Mouse (Mus musculus) liver, postnatal 0 days (tissue): Measurements from ENCODE around the gene Slc25a18. TPM values are rescaled to one million over a fixed set of nuclear protein-coding genes. Genes with fewer than 3 reads are reported as not detected.

Source experiments
- ATAC-seq: fragments of 200-750 bp; cut with Nextera tagmentation; 2 replicates; pipeline ENCODE4 v1.8.0; 2017; ENCODE audit warnings: mild to moderate bottlenecking, moderate library complexity
- DNase-seq: peaks from one replicate; pipeline ENCODE4 v3.0.0-alpha.2; 2016
- H3K27ac ChIP-seq: fragments of 300-500 bp; sonication (generic); 2 replicates; pipeline ENCODE4 v1.5.1; 2014; ENCODE audit warnings: antibody characterized with exemption, moderate library complexity, mild to moderate bottlenecking, low read depth
- H3K27me3 ChIP-seq: fragments of 300-500 bp; sonication (generic); 2 replicates; pipeline ENCODE4 v1.6.1; 2014; ENCODE audit warnings: low read length, control low read depth, mixed read lengths; ENCODE audit not compliant: insufficient read depth
- H3K36me3 ChIP-seq: fragments of 300-500 bp; sonication (generic); replicated peaks from 2 replicates; pipeline ENCODE4 v1.6.1; 2014; ENCODE audit warnings: mild to moderate bottlenecking, control low read depth, low read length, moderate library complexity, mixed read lengths; ENCODE audit not compliant: insufficient read depth
- H3K4me1 ChIP-seq: fragments of 300-500 bp; sonication (generic); 2 replicates; pipeline ENCODE4 v1.6.1; 2014; ENCODE audit warnings: antibody characterized with exemption, mild to moderate bottlenecking, control low read depth; ENCODE audit not compliant: insufficient read depth
- H3K4me2 ChIP-seq: fragments of 300-500 bp; sonication (generic); 2 replicates; pipeline ENCODE4 v1.6.1; 2014; ENCODE audit warnings: low read depth, mild to moderate bottlenecking, low read length, moderate library complexity, mixed read lengths
- H3K4me3 ChIP-seq: fragments of 300-500 bp; sonication (generic); 2 replicates; pipeline ENCODE4 v1.5.1; 2014; ENCODE audit warnings: low read depth, low read length
- H3K9ac ChIP-seq: fragments of 300-500 bp; sonication (generic); replicated peaks from 2 replicates; pipeline ENCODE4 v1.6.1; 2014; ENCODE audit warnings: mild to moderate bottlenecking, moderate library complexity
- H3K9me3 ChIP-seq: fragments of 300-500 bp; sonication (generic); 2 replicates; pipeline ENCODE4 v1.6.1; 2016; ENCODE audit warnings: mild to moderate bottlenecking, control low read depth, low read length, mixed read lengths
- CTCF ChIP-seq: sonication (generic); IDR thresholded peaks from 2 replicates; pipeline ENCODE4 v1.5.1; 2016; ENCODE audit warnings: antibody characterized with exemption, low read depth
- EP300 ChIP-seq: IDR thresholded peaks from 2 replicates; pipeline ENCODE4 v1.6.1; 2016; ENCODE audit warnings: antibody characterized with exemption, low read depth, mild to moderate bottlenecking
- WGBS: fragments of 180-500 bp; shearing (Covaris S2); extraction: QIAGEN DNeasy Blood & Tissue Kit; methylation state at CpG from one replicate; pipeline ENCODE4 v1.1.7; 2014; ENCODE audit not compliant: insufficient replicate concordance; 5-methylcytosine and 5-hydroxymethylcytosine counted together
- polyA plus RNA-seq: library from polyadenylated mRNA; unstranded; fragments of >200 nt; fragmentation: Nextera tagmentation; extraction: Ambion mirVana; gene quantifications from 2 replicates; pipeline ENCODE4 v1.2.1, GENCODE M21; 2015

The Slc25a18 gene
- polyA plus RNA-seq, 1 experiment from 2014 or later, result not detected

DNA sequence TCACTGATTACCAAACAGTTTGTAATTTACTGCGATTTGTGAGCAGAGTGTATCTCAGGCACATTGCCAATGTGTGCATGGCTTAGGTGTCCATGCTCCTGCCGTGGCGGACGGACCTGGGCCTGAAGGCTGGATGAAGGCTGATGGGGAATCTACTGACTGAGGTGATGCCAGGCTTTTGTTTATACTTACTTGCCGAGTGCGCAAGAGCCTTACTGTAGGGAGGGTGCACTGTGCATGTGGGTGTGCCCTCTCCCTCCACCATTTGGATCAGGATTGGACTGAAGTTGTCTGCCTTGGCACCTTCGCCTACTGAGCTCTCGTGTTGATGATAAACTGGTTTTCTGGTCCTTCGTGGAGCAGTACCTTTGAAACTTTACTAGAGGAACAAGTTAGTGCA lies 4.2 kb downstream of the Slc25a18 start:
- Histone ChIP-seq H3K9me3 (no peaks in the 10 kb centered on the region), H3K36me3 (no peaks in the 10 kb centered on the region), H3K4me3 (no peak overlapping the region), H3K27ac (no peak overlapping the region), H3K9ac (no peak overlapping the region), H3K27me3 (no peaks in the 10 kb centered on the region), H3K4me2 (no peak overlapping the region), H3K4me1 (no peaks in the 10 kb centered on the region; the same call in 1 of the 2 replicates)
- 77% methylated on average over 9 of the region's 9 CpGs for WGBS
- ATAC-seq (peak; percentile 50), DNase-seq (no peak)
- TF ChIP-seq EP300, result no peak
- no peak for TF ChIP-seq CTCF

DNA sequence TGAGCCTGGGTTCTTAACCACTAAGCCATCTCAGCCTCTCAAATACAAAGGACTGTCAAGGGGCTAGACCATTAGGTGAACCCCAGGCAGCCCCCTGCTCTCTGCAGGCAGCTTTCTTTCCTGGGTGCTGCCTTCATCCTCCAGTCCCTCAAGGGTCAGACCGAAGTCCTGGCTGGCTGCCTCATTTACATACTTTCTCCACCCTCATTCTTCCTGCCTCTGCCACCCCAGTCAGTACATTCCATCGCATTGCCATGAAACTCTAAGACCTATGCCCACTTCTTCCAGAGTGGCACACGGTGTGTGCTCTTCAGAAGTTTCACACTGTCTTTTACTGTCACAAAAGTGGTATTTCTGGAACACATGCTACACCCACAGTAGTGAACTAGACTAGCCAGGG lies 4.8 kb downstream of the Slc25a18 start:
- H3K4me3 ChIP-seq, result no peak overlapping the region
- no peak overlapping the region for H3K9ac ChIP-seq
- DNase-seq (no peak), ATAC-seq (no peak)
- WGBS, result 62% methylated on average over 3 of the region's 3 CpGs
- no peaks in the 10 kb centered on the region for H3K36me3 ChIP-seq
- H3K27ac ChIP-seq, result no peak overlapping the region
- H3K4me1 ChIP-seq, result no peaks in the 10 kb centered on the region; the same call in 1 of the 2 replicates
- no peak overlapping the region for H3K4me2 ChIP-seq
- H3K27me3 ChIP-seq, result no peaks in the 10 kb centered on the region
- TF ChIP-seq CTCF (no peak), EP300 (no peak)
- H3K9me3 ChIP-seq, result no peaks in the 10 kb centered on the region

DNA sequence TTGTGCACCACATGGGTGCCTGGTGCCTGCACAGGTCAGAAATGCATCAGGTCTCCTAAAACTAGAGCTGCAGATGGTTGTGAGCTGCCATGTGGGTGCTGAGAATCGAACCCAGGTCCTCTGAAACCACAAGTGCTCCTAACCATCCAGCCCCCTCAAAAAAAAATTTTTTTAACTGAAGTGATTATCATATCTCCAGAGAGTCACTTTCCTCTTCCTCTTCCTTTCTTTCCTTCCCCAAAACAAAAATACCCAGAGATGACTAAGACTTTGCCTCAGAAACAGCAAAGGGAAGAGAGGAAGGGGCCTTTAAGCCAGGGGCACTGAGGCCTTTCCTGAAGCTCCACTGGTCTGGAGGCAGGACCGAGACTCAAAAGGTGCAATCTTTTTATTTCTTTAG lies 9.6 kb downstream of the Slc25a18 start:
- no peaks in the 10 kb centered on the region for H3K36me3 ChIP-seq
- H3K27ac ChIP-seq, result no peak overlapping the region
- no peaks in the 10 kb centered on the region for H3K9me3 ChIP-seq
- TF ChIP-seq EP300 (no peak), CTCF (no peak)
- 53% methylated on average over 2 of the region's 2 CpGs for WGBS
- no peaks in the 10 kb centered on the region for H3K27me3 ChIP-seq
- ATAC-seq (no peak), DNase-seq (no peak)
- no peaks in the 10 kb centered on the region; the same call in 1 of the 2 replicates for H3K4me1 ChIP-seq
- no peak overlapping the region for H3K4me3 ChIP-seq
- H3K4me2 ChIP-seq, result no peak overlapping the region
- no peak overlapping the region for H3K9ac ChIP-seq

DNA sequence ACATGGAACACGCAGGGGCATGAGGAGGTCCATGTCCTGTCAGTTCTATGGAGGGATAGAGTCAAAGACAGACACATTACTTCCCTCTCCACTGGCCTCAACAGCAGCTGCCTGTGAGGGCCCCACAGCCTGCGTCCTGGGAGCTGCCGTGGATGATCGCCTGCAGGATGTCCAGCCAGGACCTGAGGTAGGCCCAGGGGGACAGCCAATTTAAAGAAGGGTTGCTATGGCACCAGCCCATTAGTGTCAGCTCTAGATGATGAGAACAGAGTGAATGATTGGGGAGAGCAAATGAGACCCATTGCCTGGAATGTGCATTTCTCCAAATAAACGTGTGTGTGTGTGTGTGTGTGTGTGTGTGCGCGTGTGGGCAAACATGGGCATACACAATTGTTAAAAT lies 11.0 kb downstream of the Slc25a18 start:
- Histone ChIP-seq H3K4me3 (no peak overlapping the region), H3K27me3 (no peaks in the 10 kb centered on the region), H3K36me3 (0 out of 2 replicates have a peak, but pooled peaks cover 3% of the 10 kb centered on the region), H3K9ac (no peak overlapping the region), H3K27ac (no peak overlapping the region), H3K4me1 (no peaks in the 10 kb centered on the region; the same call in 1 of the 2 replicates), H3K4me2 (no peak overlapping the region), H3K9me3 (no peaks in the 10 kb centered on the region)
- TF ChIP-seq CTCF (no peak), EP300 (no peak)
- ATAC-seq (no peak), DNase-seq (no peak)
- WGBS, result 73% methylated on average over 7 of the region's 7 CpGs

- H3K36me3 ChIP-seq, result peaks cover 24% of the 10 kb centered on the region
- ATAC-seq, result no peak
- peaks cover 2% of the 10 kb centered on the region for H3K4me1 ChIP-seq
- DNase-seq, result no peak
- no peaks in the 10 kb centered on the region for H3K27me3 ChIP-seq
- H3K9ac ChIP-seq, result no peak overlapping the region
- H3K4me2 ChIP-seq, result no peak overlapping the region
- no peak overlapping the region for H3K27ac ChIP-seq
- no peak overlapping the region for H3K4me3 ChIP-seq
- 76% methylated on average over 5 of the region's 5 CpGs for WGBS
- no peaks in the 10 kb centered on the region for H3K9me3 ChIP-seq
- TF ChIP-seq EP300 (no peak), CTCF (no peak)
These were observed 14.8 kb downstream of the Slc25a18 start for GRCm38 (mm10) chr6:120788068-120788607.

GRCm38 (mm10) chr6:120788904-120789303 lies 15.5 kb downstream of the Slc25a18 start:
- TF ChIP-seq EP300, result no peak
- peak; percentile 59 for TF ChIP-seq CTCF
- Histone ChIP-seq H3K4me2 (no peak overlapping the region), H3K4me3 (no peak overlapping the region), H3K27me3 (no peaks in the 10 kb centered on the region), H3K9ac (no peak overlapping the region), H3K27ac (no peak overlapping the region), H3K4me1 (peaks cover 2% of the 10 kb centered on the region), H3K36me3 (peaks cover 31% of the 10 kb centered on the region), H3K9me3 (no peaks in the 10 kb centered on the region)
- ATAC-seq, result no peak
- DNase-seq, result no peak

GRCm38 (mm10) chr6:120790153-120790552 lies 16.8 kb downstream of the Slc25a18 start:
- WGBS, result 62% methylated on average over 11 of the region's 11 CpGs
- TF ChIP-seq EP300, result no peak
- TF ChIP-seq CTCF, result no peak
- Histone ChIP-seq H3K4me2 (no peak overlapping the region), H3K9me3 (no peaks in the 10 kb centered on the region), H3K36me3 (peaks cover 43% of the 10 kb centered on the region), H3K4me3 (no peak overlapping the region), H3K9ac (no peak overlapping the region), H3K27me3 (no peaks in the 10 kb centered on the region), H3K4me1 (peaks cover 2% of the 10 kb centered on the region), H3K27ac (no peak overlapping the region)
- ATAC-seq, result peak; percentile 47
- peak; percentile 60 for DNase-seq
